Mouse (Mus musculus): ENCODE results near the gene Trmt2a. TPM values are rescaled to one million over a fixed set of nuclear protein-coding genes. Genes with fewer than 3 reads are reported as not detected.

The Trmt2a gene
- polyA plus RNA-seq, 1 experiment: 3.8 TPM

DNA sequence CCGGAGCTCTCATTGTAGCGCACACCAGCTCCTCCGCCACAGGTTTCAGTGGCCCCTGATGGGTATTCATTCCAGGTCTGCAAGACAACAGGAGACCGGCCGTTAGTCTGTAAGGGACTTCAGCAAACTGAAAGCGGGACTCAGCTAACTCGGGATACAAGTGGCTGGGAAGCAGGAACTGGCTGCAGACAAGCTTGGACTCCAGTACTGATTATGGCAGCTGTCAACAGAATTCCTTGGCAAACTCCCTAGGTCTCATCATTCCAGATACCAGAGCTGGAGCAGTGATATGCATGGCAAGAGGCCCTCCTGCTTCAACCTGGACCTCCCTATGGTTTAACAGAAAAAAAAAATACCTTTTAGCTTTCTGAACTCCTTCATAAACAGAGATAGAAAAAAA lies 33.6 kb upstream of the Trmt2a start:
- no peak overlapping the region for H3K4me3 ChIP-seq (replicated peaks)
- H3K27me3 ChIP-seq (ENCODE audit: control insufficient read depth): no peaks in the 10 kb centered on the region; the same call in 1 of the 2 replicates
- H3K9me3 ChIP-seq (ENCODE audit: control insufficient read depth, low read length): no peaks in the 10 kb centered on the region
- peaks cover 5% of the 10 kb centered on the region for H3K4me1 ChIP-seq (ENCODE audit: control insufficient read depth)
- TF ChIP-seq GATA1 (IDR thresholded peaks at IDR 0.05; ENCODE audit: low read length) (no peak), TAL1 (IDR thresholded peaks at IDR 0.05; ENCODE audit: low read length) (no peak)
- no peaks in the 10 kb centered on the region for H3K36me3 ChIP-seq (ENCODE audit: control insufficient read depth)

DNA sequence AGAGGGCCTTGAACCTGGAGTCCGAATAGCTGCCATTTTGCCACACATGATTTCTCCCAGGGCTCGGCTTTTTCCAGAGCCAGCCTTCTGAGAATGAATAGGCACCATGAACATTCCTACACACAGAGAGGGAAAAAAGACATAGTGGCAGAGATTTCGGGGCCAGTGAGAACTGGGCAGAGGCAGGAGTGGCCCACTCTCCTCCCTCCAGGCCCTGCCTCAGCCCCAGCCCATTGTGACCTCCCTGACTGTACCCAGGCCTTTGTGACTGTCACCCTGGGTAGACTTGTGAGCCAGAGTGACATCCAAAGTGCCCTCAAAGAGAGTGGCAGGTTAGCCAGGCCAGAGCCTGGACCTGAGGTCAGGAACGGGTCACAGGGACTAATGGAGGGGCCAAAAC lies 30.9 kb upstream of the Trmt2a start, which contains the start of gene Ccdc188:
Gene Ccdc188, plus strand, starts transcription at position 301 of the 400 bp plus-strand sequence.
- Histone ChIP-seq H3K27me3 (ENCODE audit: control insufficient read depth) (no peaks in the 10 kb centered on the region; the same call in 1 of the 2 replicates), H3K4me3 (replicated peaks) (no peak within 1 kb of the TSS), H3K36me3 (ENCODE audit: control insufficient read depth) (peaks cover under 1% of the 10 kb centered on the region; the same call in 1 of the 2 replicates), H3K9me3 (ENCODE audit: control insufficient read depth, low read length) (no peaks in the 10 kb centered on the region), H3K4me1 (ENCODE audit: control insufficient read depth) (no peaks in the 10 kb centered on the region)
- TF ChIP-seq TAL1 (IDR thresholded peaks at IDR 0.05; ENCODE audit: low read length) (no peak), GATA1 (IDR thresholded peaks at IDR 0.05; ENCODE audit: low read length) (no peak)

DNA sequence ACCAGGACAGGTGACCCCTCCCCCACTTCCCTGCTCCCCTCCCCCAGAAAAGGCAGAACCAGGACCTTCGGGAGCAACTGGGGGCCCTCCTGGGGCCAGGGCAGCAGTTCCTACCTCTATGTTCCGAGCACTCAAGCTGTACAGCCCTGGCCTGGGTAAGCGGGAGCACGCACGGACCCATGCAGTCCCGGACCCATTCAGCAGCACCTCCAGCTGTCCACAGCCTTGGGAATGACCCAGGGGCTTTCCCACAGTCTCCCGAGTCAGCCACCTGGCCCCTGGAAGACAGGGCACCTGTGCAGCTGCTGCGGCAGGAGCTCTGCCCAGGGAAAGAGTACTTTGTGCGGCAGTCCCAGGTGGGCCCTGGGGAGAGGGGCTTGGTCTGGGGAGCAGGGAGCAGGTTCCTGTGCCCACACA lies 29.9 kb upstream of the Trmt2a start:
- no peaks in the 10 kb centered on the region for H3K9me3 ChIP-seq (ENCODE audit: control insufficient read depth, low read length)
- no peaks in the 10 kb centered on the region; the same call in 1 of the 2 replicates for H3K27me3 ChIP-seq (ENCODE audit: control insufficient read depth)
- H3K36me3 ChIP-seq (ENCODE audit: control insufficient read depth): peaks cover 4% of the 10 kb centered on the region
- H3K4me1 ChIP-seq (ENCODE audit: control insufficient read depth): no peaks in the 10 kb centered on the region
- no peak overlapping the region for H3K4me3 ChIP-seq (replicated peaks)
- no peak for TF ChIP-seq GATA1 (IDR thresholded peaks at IDR 0.05; ENCODE audit: low read length)
- no peak for TF ChIP-seq TAL1 (IDR thresholded peaks at IDR 0.05; ENCODE audit: low read length)

DNA sequence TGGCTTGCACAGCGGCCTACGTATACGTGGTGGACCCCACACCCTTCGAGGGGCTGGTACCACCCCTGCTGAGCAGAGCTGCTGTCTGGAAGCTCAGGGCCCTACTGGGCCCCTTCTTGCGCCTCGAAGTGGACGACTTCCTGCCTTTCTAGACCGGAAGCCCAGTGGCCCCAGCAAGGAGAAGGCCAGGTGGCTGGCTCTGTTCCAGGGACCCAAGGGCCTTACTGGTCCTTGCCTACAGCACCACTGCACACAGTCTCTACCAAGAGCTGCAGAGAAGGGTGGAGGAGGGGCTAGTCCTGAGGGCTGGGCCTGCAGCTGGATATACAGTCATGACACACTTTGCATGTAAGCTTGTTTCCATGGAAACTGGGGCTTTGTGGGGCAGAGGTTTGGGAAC lies 28.5 kb upstream of the Trmt2a start:
- Histone ChIP-seq H3K27me3 (ENCODE audit: control insufficient read depth) (no peaks in the 10 kb centered on the region; the same call in 1 of the 2 replicates), H3K9me3 (ENCODE audit: control insufficient read depth, low read length) (no peaks in the 10 kb centered on the region), H3K4me3 (replicated peaks) (no peak overlapping the region), H3K4me1 (ENCODE audit: control insufficient read depth) (no peaks in the 10 kb centered on the region), H3K36me3 (ENCODE audit: control insufficient read depth) (peaks cover 13% of the 10 kb centered on the region)
- TF ChIP-seq GATA1 (IDR thresholded peaks at IDR 0.05; ENCODE audit: low read length) (no peak), TAL1 (IDR thresholded peaks at IDR 0.05; ENCODE audit: low read length) (no peak)

DNA sequence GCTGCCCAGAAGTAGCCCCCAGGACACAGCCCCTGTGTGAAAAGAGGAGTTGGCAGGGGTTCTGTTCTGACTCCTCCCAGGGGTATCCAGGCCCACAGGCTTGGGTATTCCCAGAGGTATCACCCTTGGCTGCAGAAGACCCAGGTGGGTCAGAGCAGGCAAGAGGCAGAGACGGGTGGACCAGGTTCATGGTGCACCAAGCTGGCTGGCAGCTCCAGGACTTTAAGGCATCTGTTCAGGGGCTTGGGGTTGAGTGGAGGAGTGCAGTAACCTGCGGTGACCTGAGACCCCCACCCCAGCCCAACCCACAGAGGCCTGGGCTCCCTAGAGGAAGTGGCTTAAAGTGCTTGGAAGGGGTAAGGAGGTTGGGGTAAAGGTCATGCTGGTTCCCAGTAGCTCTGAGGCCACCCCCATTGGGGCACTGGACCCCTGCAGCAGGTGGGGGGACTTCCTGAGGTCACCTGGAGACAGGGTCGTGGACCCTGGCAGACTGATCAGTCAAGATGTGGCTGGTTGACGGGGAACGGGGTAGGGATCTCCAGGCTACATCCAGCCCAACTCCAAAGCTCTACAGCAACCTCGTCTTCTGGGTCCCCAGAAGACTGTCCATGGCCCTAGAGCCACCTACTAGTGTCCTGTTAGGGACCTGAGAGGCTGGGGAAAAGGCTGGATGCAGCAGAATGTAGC lies 27.5 kb upstream of the Trmt2a start:
- H3K9me3 ChIP-seq (ENCODE audit: control insufficient read depth, low read length): no peaks in the 10 kb centered on the region
- no peaks in the 10 kb centered on the region for H3K27me3 ChIP-seq (ENCODE audit: control insufficient read depth)
- H3K4me3 ChIP-seq (replicated peaks): no peak overlapping the region
- no peaks in the 10 kb centered on the region for H3K4me1 ChIP-seq (ENCODE audit: control insufficient read depth)
- no peak for TF ChIP-seq TAL1 (IDR thresholded peaks at IDR 0.05; ENCODE audit: low read length)
- no peak for TF ChIP-seq GATA1 (IDR thresholded peaks at IDR 0.05; ENCODE audit: low read length)
- peaks cover 16% of the 10 kb centered on the region for H3K36me3 ChIP-seq (ENCODE audit: control insufficient read depth)

DNA sequence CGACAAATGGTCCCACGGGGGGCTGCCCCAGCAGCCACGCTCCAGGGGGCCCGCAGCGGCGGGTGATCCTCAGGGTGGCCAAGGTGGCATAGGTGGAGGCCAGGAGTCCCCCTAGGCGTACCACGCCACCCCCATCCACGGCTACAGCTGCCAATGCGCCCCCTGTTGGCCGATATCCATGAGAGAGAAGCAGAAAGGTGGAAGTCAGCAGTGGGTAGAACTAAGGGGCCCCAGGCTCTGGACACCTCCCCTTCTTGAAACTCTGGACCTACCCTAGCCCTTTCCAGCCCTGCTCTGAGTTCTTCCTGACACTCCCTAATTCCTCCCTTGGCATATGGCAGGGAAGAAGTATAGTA lies 27.0 kb upstream of the Trmt2a start:
- no peaks in the 10 kb centered on the region for H3K27me3 ChIP-seq (ENCODE audit: control insufficient read depth)
- no peak overlapping the region for H3K4me3 ChIP-seq (replicated peaks)
- H3K4me1 ChIP-seq (ENCODE audit: control insufficient read depth): no peaks in the 10 kb centered on the region
- H3K36me3 ChIP-seq (ENCODE audit: control insufficient read depth): peaks cover 18% of the 10 kb centered on the region
- TF ChIP-seq GATA1 (IDR thresholded peaks at IDR 0.05; ENCODE audit: low read length): no peak
- no peak for TF ChIP-seq TAL1 (IDR thresholded peaks at IDR 0.05; ENCODE audit: low read length)
- no peaks in the 10 kb centered on the region for H3K9me3 ChIP-seq (ENCODE audit: control insufficient read depth, low read length)

DNA sequence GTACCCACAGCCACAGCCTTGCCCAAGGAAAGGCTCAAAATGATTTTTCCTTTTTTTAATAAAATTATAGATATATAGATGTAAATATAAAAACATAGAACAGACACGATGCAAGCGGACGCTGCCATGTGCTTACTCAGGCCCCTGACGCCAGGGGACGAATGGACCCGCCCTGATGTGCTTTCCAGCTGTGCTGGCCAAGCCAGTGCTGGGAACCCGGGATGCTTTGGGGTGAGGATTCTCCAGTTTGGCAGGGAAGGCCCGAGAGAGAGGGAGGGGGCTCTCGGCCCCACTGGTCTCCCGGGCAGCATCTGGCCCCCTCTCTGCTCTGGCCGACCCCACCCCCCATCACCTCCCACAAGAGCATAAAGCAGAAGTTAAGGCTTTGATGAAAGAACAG lies 26.3 kb upstream of the Trmt2a start:
- Histone ChIP-seq H3K36me3 (ENCODE audit: control insufficient read depth) (peaks cover 19% of the 10 kb centered on the region), H3K4me1 (ENCODE audit: control insufficient read depth) (no peaks in the 10 kb centered on the region), H3K27me3 (ENCODE audit: control insufficient read depth) (no peaks in the 10 kb centered on the region), H3K4me3 (replicated peaks) (no peak overlapping the region), H3K9me3 (ENCODE audit: control insufficient read depth, low read length) (no peaks in the 10 kb centered on the region)
- TF ChIP-seq TAL1 (IDR thresholded peaks at IDR 0.05; ENCODE audit: low read length): no peak
- no peak for TF ChIP-seq GATA1 (IDR thresholded peaks at IDR 0.05; ENCODE audit: low read length)

DNA sequence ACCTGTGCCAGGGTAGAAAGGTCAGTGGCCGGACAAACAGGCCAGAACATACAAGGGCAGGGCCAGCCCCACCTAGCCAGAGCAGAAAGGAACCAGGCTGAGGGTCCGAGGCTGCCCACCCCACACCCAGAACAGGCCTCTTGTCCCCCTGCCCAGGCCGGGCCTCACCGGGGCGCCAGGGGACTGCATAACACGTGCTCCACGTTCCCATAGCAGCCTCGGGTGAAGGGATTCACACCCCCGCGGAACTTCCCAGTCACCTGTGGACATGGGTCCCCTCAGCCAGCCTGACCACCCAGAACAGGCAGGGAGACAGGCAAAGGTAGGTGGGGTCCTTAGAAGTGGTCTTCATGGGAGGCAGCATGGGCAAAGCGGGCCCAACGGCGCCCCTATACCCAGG lies 21.3 kb upstream of the Trmt2a start:
- Histone ChIP-seq H3K36me3 (ENCODE audit: control insufficient read depth) (peaks cover 24% of the 10 kb centered on the region), H3K27me3 (ENCODE audit: control insufficient read depth) (no peaks in the 10 kb centered on the region), H3K4me3 (replicated peaks) (no peak overlapping the region), H3K9me3 (ENCODE audit: control insufficient read depth, low read length) (no peaks in the 10 kb centered on the region), H3K4me1 (ENCODE audit: control insufficient read depth) (peaks cover 2% of the 10 kb centered on the region)
- TF ChIP-seq TAL1 (IDR thresholded peaks at IDR 0.05; ENCODE audit: low read length) (no peak), GATA1 (IDR thresholded peaks at IDR 0.05; ENCODE audit: low read length) (no peak)

DNA sequence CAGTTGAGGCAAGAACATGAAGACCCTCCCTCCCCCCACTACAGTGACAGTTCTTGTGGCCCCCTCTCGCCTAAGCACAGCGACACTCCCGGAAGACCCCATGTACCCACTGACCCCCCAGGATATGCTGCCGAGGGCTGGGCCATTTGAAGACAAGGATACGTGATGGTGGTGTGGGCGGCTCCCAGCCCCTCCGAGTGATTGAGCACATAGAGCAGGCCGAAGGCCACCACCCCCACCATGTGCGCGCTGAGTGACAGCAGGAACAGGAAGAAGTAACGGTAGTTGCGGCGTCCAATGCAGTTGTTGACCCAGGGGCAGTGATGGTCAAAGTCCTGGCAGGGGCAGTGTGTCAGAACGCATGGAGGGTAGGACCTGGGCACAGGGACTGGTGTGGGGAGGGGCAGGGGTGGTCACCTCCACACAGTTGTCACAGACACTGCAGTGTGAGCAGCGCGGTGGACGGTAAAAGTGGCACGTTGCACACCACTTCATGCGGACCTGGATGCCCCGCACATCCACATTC lies 20.5 kb upstream of the Trmt2a start:
- Histone ChIP-seq H3K27me3 (ENCODE audit: control insufficient read depth) (peaks cover under 1% of the 10 kb centered on the region; the same call in 1 of the 2 replicates), H3K9me3 (ENCODE audit: control insufficient read depth, low read length) (no peaks in the 10 kb centered on the region), H3K4me1 (ENCODE audit: control insufficient read depth) (peaks cover 2% of the 10 kb centered on the region), H3K36me3 (ENCODE audit: control insufficient read depth) (peaks cover 20% of the 10 kb centered on the region; the same call in 1 of the 2 replicates), H3K4me3 (replicated peaks) (no peak overlapping the region)
- TF ChIP-seq GATA1 (IDR thresholded peaks at IDR 0.05; ENCODE audit: low read length) (no peak), TAL1 (IDR thresholded peaks at IDR 0.05; ENCODE audit: low read length) (0 out of 3 replicates have a peak, but pooled peaks have one; percentile 2)

Measured in erythroblast, embryonic 14.5 days (primary cell).